Mouse (Mus musculus) bone marrow macrophage, adult 2 months (primary cell): Measurements from ENCODE around the gene Rtl8a. TPM values are rescaled to one million over a fixed set of nuclear protein-coding genes. Genes with fewer than 3 reads are reported as not detected.
"Not testable (repeated sequence)": the region's sequence is repeated elsewhere in the genome, so short reads cannot be mapped to it uniquely, and the experiment has no call there.

ENCODE experiments used
- H3K27ac ChIP-seq: 2 replicates; pipeline ENCODE4 v1.5.1; 2012; ENCODE audit warnings: low read depth, low read length; ENCODE audit not compliant: insufficient read depth
- H3K4me1 ChIP-seq: 2 replicates; pipeline ENCODE4 v1.6.1; 2012; ENCODE audit warnings: low read length; ENCODE audit not compliant: control insufficient read depth, insufficient read depth
- H3K4me3 ChIP-seq: 2 replicates; pipeline ENCODE4 v1.5.1; 2012; ENCODE audit warnings: mild to moderate bottlenecking, low read length, moderate library complexity; ENCODE audit not compliant: insufficient read depth
- CTCF ChIP-seq: IDR thresholded peaks from 2 replicates; pipeline ENCODE4 v1.5.1; 2012; ENCODE audit warnings: low read depth, mild to moderate bottlenecking, low read length, moderate library complexity
- POLR2A ChIP-seq: IDR thresholded peaks from 2 replicates; pipeline ENCODE4 v1.6.1; 2012; ENCODE audit warnings: mild to moderate bottlenecking, low read depth, low read length, borderline replicate concordance
- polyA plus RNA-seq: library from polyadenylated mRNA; stranded (reverse); fragments of >200 nt; gene quantifications from 2 replicates; pipeline ENCODE4 v1.2.4, GENCODE M21; 2012; ENCODE audit not compliant: missing spikeins, insufficient read depth, insufficient read length

Gene Rtl8a
- polyA plus RNA-seq, 1 experiment: 42.0 TPM

GRCm38 (mm10) chrX:53610571-53610970 lies 32.9 kb downstream of the Rtl8a start:
- TF ChIP-seq POLR2A (no peak), CTCF (no peak)
- Histone ChIP-seq H3K27ac (no peak overlapping the region), H3K4me1 (no peaks in the 10 kb centered on the region), H3K4me3 (no peak overlapping the region)

- H3K27ac ChIP-seq, H3K4me1 ChIP-seq: not testable (repeated sequence)
- H3K4me3 ChIP-seq: peak within 1 kb of the TSS; percentile 60
These were observed 34.6 kb downstream of the Rtl8a start, which contains the start of gene Gm14597 for GRCm38 (mm10) chrX:53608879-53609278. Gene Gm14597 (minus strand): TSS chrX:53608979.

GRCm38 (mm10) chrX:53608122-53608813 lies 35.2 kb downstream of the Rtl8a start:
- TF ChIP-seq POLR2A (no peak), CTCF (no peak)
- Histone ChIP-seq H3K4me1 (no peaks in the 10 kb centered on the region), H3K4me3 (peak overlapping the region; percentile 60), H3K27ac (no peak overlapping the region)

- H3K4me3 ChIP-seq: peak within 1 kb of the TSS; percentile 60
- H3K4me1 ChIP-seq: no peaks in the 10 kb centered on the region
- no peak within 1 kb of the TSS for H3K27ac ChIP-seq
- TF ChIP-seq POLR2A: no peak
- TF ChIP-seq CTCF: no peak
These were observed 36.0 kb downstream of the Rtl8a start, which contains the start of gene Rtl8c for GRCm38 (mm10) chrX:53607242-53608121. Gene Rtl8c (plus strand): TSS chrX:53608032.

GRCm38 (mm10) chrX:53606176-53606575 lies 37.3 kb downstream of the Rtl8a start:
- H3K27ac ChIP-seq, H3K4me1 ChIP-seq: not testable (repeated sequence)

GRCm38 (mm10) chrX:53599993-53600392 lies 43.5 kb downstream of the Rtl8a start:
- H3K27ac ChIP-seq, H3K4me3 ChIP-seq, H3K4me1 ChIP-seq: not testable (repeated sequence)

More at GRCm38 (mm10) chrX:53606176-53606575, 37.3 kb downstream of the Rtl8a start:
- H3K4me3 ChIP-seq: not testable (repeated sequence)

Other genes starting within 250 kb of the Rtl8a start
- not detected in 2 replicates for gene Etd, start 208.8 kb downstream of the Rtl8a start, polyA plus RNA-seq
- gene Rtl8c, start 35.6 kb downstream of the Rtl8a start, polyA plus RNA-seq: 5.2 and 7.2 TPM in 2 replicates
- gene Gm14597, start 34.7 kb downstream of the Rtl8a start, polyA plus RNA-seq: not detected in 2 replicates
- 33.8 and 38.1 TPM in 2 replicates for gene Rtl8b, start 26.7 kb upstream of the Rtl8a start, polyA plus RNA-seq
- 0.56 TPM in 1 of 2 replicates, not detected in the other for gene 4930502E18Rik, start 81.1 kb upstream of the Rtl8a start, polyA plus RNA-seq
- gene 1700013H16Rik, start 114.1 kb upstream of the Rtl8a start, polyA plus RNA-seq: not detected in 2 replicates
- gene Zfp36l3, start 132.7 kb upstream of the Rtl8a start, polyA plus RNA-seq: not detected in 2 replicates
- 2.2 and 3.0 TPM in 2 replicates for gene Xlr, start 154.0 kb upstream of the Rtl8a start, polyA plus RNA-seq